Mouse (Mus musculus) gonadal fat pad, adult 2 months (tissue): ENCODE data around the gene Dxo. TPM values are rescaled to one million over a fixed set of nuclear protein-coding genes. Genes with fewer than 3 reads are reported as not detected.

Source experiments
- DNase-seq: peaks from one replicate; pipeline ENCODE4 v3.0.0-alpha.2; 2012; ENCODE audit warnings: low read depth
- polyA plus RNA-seq: library from polyadenylated mRNA; depleted of rRNA; stranded (reverse); fragments of >200 nt; gene quantifications from 2 replicates; pipeline ENCODE4 v1.2.3, GENCODE M21; 2012

Dxo gene
- polyA plus RNA-seq, 1 experiment: 64.9 TPM

DNA sequence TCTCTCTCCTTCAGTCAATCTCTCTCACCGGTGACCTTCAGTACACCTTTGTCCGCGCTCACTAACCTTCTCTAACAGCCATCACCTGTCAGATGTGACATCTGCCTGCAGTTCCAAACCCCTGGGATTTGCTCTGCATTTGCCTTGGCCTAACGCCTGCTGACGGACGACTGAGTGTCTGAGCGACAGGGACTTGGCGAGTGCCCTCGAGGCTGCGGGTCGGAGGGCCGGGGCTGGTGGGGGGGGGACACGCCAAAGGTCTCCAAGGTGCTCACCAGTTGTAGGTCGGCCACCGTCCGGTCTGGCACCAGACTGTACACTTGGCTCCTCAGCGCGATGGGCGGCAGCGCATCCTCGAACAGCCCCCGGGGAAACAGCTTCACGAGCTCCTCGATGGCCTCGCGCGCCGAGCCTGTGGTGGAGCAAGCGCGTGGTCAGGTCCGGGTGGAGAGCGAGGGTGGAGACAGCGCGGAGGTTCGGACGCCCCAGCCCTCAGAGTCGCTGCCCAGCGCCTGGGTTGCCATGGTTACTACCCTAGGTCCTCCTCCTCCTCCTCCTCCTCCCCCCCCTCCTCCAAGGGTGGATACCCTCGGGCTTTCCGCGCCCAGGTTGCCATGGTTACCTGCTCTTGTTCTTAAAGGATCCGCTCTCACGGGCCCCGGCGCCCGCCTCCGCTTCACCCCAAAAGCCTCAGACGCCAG, 514 bp upstream of the Dxo start:
- no peak for DNase-seq

DNA sequence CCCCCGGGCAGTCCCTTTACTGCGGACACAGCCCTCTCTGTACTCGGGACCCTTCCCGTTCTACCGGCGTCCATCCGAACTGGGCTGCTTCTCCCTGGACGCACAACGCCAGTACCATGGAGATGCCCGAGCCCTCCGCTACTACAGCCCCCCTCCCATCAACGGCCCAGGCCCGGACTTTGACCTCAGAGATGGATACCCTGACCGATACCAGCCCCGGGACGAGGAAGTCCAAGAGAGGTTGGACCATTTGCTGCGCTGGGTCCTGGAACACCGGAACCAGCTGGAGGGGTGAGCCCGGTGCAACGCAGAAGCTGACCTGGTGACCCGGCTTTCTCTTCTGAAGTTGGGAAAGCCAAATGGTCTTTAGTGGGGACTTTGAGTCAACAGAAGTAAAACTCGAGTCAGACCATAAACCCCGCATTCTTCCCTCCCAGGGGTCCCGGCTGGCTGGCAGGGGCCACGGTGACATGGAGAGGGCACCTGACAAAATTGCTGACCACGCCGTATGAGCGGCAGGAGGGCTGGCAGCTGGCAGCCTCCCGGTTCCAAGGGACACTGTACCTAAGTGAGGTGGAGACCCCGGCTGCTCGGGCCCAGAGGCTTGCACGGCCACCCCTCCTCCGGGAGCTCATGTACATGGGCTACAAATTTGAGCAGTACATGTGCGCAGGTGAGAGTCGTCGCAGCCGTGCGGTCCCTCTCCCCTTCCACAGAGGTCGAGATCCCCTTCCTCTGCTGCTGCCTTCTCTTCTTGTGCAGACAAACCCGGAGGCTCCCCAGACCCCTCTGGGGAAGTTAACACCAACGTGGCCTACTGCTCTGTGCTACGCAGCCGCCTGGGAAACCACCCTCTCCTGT, 875 bp downstream of the Dxo start:
- no peak for DNase-seq

DNA sequence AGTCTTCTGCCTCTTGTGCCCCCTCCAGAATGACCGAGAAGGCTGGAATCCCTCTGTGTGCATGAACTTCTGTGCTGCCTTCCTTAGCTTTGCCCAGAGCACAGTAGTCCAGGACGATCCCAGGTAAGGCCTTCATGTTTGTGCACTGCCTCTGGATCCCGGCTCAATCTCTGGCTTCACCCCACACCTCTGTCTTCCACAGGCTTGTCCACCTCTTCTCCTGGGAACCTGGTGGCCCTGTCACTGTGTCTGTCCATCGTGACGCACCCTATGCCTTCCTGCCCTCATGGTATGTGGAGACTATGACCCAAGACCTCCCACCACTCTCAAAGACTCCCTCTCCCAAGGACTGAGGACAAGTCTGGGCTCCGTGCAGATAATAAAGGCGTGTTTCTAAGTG, 2.0 kb downstream of the Dxo start:
- no peak for DNase-seq

DNA sequence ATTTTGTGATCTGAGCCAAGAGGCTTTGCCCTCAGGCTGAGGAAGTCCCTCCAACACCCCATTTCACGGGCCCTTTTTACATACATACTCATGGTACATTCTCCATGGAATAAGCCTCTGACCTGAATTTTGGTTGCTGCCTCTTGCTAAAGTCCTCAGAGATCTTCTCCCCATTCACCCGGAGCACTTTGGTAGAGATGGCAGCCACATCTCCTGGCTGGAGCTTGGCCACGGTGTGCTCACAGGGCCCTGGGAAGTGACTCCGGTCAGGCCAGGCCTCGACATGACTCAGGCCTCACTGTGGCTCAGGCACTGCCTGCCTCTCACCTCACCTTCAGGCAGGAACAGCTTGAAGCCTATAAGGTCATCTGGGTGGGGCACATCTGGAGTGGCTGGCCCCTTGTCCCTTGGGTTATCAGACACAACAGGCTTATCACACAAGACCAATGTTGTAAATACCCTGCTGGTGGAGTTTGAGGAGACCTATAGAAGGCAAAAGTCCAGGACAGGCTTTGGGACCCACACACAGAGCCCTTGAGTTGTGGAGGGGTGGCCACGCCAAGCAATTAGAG, 4.0 kb downstream of the Dxo start:
- no peak for DNase-seq

DNA sequence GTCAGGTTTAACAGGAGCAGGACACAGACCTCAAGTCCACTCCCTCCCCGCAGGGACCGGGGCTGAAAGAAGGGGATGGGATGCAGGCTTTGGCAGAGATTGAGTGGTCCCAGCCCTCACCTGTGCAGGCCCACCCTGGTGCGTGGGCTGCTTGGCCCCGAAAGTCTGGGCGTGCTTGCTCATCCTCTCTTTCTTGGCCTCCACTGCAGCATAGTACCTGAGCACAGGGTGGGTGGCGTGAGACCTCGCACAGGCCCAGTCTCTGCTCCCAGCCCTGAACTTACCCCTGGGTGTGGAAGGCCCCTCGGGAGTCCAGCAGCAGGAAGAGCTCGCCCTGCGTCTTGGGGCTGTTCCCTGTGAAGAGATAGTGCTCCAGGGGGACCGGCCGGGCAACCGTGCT, 8.1 kb downstream of the Dxo start:
- no peak for DNase-seq

DNA sequence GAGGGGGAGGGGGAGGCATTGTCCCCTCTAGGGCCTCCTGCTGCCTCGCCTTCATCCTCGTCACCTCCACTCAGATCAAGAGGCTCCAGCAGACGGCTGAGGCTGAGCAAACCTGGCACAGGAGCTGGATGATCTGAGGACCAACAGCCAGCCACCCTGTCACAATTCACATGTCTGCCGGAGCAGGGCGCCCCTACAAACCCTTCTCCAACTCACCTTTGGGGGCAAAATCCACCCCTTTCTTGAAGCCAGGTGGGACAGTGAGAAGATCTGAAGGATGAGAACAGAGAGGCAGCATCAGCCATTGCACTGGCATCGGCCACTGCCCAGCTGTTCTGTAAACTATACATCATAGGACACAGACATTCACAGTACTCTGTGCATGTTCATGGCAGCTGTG, 10.4 kb downstream of the Dxo start:
- no peak for DNase-seq

DNA sequence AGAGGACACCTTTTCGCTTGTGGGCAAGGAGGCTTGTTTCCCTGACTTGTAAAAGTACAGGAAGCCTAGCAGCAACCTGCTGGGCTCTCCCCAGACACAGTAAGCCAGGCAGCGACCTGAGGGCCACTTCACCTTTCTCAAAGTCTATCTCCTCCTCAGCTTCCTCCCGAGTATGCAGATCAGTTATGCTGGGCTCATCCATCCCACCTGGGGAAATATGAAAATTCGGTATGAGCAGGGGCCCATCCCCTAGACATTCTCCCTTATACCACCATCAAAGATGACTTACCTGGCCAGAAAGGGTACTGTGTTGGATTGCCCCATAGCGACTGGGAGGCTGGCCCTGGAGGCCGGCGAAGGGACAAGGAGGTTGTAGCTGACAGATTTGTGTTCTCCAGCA, 10.8 kb downstream of the Dxo start:
- DNase-seq: no peak

DNA sequence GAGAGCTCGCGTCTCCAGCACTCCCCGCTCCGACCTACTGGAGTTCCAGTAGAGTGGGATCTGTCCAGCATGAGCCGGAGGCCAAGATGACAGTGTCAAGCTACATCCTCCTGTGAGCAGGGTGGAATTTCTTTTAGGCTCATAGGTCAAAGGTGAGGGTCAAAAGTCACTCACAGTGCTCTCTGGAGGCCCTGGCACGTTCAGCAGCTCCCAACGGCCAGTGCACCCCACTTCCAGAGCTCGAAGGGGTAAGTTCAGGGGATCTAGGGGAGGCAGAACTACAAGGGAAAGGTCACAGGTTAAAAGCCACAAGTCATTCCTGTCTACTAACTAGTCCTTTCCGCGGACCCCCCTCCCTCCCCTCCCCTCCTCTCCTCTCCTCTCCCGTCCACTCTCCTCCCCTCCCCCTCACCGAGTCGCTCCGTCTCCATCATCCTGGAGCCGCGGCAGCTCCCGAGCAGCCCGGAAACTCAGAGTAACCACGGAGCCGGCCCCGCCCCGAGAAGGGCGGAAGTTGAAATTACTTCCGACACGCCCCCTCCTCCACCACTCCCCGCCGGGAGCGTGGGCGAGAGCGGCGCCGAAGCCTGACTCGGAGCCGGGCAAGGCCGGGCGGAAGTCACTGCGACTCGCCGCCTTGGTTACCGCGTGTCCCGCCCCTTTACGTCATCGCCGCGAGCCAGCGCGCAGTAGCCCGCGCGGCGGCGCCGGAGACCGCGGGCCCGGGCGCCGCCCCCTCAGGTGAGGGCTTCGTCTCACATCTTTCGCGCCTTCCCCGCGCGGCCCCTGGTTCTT, 13.1 kb downstream of the Dxo start, which contains the start of the genes Skiv2l and Nelfe:
TSS of gene Skiv2l (minus strand) at position 489 of the 795 bp plus-strand sequence.
TSS of gene Nelfe (plus strand) at position 670 of the 795 bp plus-strand sequence.
- DNase-seq: no peak

DNA sequence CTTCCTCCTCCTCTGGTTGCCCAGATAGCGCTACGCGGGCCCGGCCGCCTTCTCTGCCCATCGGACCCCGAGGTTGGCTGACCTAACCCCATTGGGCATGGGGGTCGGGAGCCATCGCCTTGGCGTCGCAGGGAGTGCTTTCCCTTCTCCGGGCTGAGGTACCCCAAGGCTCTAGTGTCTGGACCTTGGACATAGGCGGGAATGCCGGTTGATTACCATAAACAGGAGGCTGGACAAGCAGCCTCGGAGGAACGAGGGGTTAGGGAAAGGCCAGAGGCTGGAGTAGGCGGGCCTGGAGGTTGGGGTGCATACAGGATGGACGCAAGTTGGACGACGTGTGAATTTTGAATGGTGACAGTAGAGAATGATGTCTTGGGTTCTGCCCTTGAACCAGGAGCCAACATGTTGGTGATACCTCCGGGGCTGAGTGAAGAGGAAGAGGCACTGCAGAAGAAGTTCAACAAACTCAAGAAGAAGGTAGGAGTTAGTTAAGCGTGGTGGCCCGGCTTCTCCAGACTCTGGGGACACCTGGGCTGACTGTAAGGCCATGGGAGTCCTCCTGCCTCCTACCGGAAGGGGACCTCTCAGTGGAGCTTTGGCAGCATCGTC, 13.8 kb downstream of the Dxo start:
- no peak for DNase-seq

DNA sequence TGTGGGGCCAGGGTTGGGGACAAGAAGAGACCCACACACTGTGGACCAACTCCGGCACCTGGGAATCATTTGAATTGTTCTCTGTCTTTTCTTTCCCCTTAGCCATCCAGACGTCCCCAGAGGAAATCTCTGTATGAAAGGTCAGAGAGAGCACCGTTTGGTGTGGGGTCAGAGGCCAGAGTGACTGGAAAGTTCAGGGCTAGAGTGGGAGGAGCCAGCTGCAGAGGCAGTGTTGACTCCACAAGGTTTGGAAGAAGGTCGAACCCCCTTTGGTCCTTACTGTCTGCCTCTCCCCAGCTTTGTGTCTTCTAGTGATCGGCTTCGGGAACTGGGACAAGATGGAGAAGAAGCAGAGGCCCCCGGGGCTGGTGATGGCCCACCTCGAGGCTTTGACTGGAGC, 16.7 kb downstream of the Dxo start:
- DNase-seq: no peak

DNA sequence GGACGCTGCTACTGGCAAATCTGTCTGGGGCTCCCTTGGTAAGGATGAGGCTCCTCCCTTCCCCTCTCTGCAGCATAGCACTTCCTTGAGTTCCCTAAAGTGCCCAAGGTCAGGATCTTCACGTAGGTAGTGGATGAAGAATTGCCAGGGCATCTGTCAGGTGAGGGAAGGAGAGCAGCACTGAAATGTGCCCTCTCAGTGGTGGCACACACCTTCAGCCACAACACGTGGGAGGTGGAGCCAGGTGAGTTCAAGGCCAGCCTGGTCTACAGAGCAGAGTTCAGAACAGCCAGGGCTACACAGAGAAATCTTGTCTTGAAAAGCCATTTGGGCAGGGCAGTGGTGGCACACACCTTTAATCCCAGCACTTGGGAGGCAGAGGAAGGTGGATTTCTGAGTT, 17.9 kb downstream of the Dxo start:
- no peak for DNase-seq

DNA sequence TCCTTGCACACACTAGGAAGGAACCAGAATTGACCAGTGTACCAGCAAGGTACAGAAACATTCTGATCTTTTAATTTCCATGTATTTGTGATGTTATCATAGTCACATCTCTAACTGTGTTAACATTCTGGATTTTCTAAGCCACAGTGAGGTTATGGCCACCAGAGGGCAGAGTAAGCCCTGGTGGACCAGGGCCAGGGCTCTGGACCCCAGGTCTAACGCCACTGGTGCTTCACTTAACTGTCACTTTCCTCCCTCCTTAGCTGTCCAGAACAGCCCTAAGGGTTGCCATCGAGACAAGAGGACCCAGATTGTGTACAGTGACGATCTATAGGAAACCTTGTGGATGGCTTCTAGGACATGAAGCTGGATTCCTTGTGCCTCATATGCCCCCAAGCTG, 19.0 kb downstream of the Dxo start:
- no peak for DNase-seq

DNA sequence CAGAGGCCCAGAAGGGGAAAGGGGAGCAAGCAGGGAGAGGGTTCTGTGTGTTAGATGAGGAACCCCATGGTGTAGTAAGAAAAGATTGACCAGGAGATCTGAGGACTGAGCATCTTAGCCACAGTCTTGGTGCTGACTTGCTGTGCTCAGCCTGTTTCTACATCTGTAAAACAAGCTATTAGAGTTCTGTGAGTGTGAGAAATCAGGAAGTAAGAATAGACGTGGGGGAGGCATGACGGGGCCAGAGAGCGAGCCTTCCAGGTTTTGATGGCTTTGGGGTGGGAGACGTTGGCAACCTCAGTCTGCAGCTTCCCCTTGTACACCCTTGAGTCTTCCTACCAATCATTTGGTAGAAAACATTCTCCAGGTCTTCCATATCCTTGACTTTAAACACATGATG, 21.9 kb downstream of the Dxo start:
- DNase-seq: no peak

DNA sequence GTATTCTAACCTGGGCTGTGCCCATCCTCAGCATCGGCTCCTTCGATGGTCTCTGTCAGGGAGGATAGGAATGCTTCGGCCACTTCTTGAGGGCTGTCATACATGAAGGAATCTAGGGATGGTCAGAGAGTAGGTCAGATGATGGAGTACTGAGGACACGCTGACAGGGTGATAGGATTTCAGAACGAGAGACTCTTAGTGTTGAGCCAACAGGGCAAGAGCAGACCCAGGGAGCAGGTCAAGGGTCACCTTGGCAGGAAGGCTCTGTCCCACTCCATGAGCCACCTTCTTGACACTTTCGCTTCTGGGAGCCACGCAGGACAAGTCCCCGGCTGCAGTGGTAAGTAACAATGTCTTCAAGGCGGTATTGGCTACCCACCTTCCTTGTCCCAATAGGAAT, 23.7 kb downstream of the Dxo start:
- DNase-seq: no peak

DNA sequence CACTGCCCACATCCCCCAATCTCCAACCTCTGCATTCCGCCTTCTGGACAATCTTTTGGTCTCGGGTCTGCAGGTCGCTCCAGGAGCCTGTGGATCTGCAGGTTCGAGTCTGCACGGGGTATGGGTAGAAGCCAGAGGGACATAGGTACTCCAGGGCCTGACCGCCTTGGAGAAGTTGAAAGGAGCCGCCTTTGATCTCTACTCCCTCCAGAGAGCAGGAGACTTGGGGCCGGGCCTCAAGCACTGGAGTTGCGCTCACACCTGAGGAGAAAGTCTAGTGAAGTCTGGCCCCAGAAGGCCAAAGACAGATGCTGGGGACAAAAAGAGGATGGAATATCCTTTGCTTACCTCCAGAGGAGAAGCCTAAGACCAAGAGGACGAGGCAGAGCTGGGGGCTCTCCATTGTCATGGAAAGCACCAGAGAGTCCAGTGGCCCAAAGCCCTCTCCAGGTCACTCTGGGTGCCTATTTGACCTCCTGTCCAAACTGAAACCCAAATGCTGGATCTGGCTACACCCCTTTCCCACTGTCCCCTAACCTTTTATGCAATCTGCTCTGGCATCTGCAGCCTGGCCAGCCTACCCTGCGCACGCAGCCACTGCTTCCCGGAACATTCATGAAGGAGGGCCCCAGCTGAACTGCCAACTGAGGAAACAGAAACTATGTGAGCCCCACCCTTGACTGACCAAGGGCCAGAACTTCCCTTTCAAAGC, 25.0 kb downstream of the Dxo start:
- no peak for DNase-seq

DNA sequence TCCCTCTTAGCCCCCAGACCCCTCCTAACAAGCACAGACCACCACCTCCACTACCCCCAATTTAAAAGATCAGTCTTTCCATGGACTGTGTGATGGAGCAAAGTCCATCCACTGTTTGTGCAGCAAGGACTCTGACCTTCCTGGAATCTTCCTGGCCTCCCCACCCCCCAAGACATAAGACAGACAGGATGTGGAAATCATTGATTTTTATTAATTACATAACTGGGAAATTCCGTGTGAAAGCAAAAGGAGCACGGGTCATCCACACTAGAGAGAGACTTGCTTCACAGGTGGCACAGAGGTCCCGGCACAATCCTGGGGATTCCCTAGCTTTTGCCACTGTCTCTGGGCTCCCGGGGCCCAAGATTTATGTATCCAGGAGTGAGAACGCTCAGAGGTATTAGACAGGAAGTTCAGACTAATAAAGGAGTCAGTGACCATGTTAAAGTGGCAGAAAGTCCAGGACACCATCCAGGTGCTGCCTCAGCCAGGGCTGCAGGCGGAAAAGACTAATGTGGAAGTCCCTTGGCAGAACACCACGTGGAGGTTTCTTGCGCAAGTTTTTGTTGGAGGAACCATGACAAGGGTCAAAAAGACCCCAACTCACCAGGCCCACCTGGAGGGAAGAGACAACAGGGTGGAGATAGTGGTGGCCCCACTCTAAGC, 25.7 kb downstream of the Dxo start, which contains the start of gene Cfb:
TSS of gene Cfb (minus strand) at position 103 of the 666 bp plus-strand sequence.
- peak; percentile 24 for DNase-seq

DNA sequence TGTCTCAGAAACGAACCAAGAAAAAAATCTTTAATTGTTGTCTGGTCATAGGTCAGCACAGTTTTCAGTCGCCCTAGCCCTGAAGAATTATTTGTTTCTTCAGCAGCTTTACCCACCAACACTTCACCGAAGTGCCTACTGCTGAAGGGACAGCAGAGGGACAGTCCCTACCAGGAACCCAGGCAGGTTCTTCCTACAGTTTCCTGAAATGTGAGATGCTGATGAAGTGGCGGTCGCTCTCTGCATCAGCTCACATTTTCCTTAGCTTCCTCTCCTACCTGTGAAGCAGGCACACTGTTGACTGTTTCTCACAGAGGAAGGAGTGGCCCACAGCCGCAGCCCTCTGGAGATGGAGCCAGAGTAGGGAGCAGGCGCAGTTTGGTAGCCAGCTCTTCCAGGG, 29.2 kb downstream of the Dxo start:
- no peak for DNase-seq

DNA sequence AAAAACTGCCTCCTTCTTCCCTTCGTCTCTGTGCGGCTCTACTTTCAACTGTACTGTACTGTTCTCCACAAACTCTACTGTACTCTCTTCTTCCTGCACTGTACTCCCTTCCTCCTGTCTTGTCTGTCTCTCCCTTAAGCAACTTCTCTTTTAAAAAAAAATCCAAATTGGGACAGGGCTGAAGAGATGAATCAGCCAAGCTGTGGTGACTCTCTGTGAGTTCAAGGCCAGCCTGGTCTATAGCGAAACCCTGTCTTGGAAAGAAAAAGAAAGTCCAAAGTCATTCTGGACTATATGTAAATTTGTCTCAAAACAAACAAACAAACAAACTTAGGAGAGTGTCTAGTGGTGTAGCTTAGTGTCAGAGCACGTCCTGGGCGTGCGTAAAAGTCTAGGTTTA, 37.5 kb downstream of the Dxo start:
- DNase-seq: no peak

DNA sequence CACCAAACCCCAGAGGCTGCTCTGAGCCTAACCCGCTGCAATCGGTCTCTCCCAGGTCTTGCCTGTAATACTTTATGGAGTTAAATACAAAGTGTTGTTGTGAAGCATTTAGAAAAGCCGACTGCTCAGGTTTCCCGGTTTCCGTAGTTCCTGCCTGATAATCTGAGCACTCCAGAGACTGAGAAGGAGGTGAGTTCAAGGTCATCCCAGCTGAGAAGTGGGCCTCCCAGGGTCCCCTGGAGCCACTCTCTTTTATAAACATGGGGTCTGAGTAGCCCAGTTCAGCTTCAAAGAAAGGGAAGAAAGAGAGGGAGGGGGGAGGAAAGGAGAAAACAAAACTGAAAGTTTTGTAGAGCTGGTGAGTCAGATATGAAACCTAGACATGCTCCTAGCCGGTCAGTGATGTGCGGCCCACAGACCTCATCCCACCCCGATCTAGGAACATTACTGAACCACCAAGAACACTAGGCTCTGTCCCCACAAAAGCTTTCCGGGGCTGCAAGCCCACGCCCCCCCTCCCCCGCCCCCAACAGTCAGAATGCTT, 42.6 kb downstream of the Dxo start, which contains the start of gene Zbtb12:
TSS of gene Zbtb12 (plus strand) at position 148 of the 544 bp plus-strand sequence.
- no peak for DNase-seq

DNA sequence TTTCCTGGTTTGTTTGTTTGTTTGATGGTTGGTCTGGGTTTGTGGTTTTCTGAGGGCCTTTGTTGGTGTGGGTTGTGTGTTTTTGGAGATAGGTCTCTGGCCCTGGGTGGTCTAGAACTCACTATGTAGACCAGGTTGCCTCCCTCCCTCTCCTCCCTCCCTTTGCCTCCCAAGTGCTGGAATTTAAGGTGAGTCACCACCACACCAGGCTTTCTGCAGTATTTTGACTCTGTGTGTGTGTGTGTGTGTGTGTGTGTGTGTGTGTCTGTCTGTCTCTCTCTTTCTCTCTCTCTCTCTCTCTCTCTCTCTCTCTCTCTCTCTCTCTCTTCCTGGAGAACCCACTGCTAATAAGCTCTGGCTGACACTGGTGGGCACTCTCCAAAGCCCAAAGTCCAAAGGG, 44.3 kb downstream of the Dxo start:
- no peak for DNase-seq
